Mouse (Mus musculus): ENCODE data around the gene Morf4l1. TPM values are rescaled to one million over a fixed set of nuclear protein-coding genes. Genes with fewer than 3 reads are reported as not detected.
"Not testable (repeated sequence)": the region's sequence is repeated elsewhere in the genome, so short reads cannot be mapped to it uniquely, and the experiment has no call there.

The Morf4l1 gene
- total RNA-seq, 2 experiments from 2014 or later = 279 to 288 TPM

DNA sequence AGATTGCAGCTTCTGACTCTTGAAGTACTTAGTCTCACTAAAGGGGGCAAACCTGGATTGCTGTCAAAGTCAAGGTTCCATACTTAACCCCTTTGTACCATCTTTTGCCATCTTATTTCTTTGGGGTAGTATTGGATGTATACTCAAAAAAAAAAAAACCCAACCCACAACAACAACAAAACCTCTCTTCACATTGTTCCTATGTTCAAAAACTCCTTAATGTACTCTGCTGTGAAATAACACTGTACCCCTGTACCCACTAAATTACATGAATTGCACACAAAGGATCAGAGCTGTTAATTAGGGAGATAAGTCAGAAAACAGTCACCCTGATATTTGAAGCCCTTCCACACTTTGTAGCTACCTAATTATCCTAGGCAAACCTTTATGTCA, 730 bp upstream of the Morf4l1 start:
- no peak for DNase-seq

DNA sequence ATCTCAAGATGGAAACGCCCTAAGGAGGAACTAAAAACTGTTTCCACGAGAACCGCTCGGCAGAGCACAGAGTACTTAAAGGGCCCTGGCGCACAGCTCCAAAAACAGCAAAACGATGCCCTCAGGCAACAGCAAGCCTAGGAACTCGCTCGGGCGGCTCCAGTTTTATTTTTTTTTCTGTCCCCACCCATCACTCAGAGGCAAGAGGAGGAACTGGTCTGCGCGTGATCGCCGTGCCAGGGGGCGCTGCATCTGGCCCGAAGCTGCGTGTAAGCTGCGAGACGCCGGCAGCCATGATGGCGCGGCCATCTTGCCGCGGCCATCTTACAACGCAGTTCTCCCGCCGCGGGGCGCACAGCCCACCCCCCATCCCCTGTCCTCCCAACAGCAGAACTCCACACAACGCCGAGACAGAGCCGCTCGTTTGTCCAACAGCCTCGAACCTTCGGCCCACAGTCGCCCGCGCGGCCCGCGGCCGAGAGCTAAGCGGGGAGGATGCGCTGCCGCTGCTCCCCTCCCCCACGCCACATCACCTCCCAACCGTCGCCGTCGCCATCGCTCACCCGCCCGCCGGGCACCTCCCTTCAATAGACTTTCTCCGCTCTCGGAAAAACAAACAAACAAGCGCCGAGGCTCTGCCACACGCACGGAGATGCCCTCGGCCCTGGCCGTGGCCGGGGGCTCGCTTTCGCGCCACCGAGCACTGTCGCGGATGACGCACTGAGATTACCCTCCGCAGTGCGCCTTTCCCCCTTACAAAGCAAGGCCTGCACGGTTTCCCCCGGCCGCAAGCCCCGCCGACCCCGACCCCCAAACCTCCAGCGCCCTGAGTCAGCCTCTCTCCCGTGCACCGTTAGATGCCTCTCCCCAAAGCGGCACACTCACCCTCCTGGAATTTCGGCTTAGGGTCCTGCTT, 665 bp downstream of the Morf4l1 start:
- peak; percentile 90 for DNase-seq

DNA sequence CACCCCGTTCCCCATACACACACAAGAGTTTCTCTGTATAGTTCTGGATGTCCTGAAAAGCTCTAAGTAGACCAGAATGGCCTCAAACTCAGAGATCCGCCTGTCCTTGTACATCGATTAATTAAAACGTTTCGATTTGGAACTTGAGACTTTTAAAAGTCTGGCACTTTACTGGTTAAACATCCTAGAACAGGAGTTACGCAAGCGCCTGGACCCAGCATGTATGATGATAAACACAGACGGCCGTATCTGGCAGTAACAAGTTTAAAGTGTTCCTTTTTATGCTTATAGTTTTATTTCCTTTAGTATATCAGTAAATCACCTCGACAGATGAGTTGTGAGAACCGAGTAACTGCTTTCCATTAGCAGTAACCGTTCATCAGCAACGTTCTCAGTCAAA, 1.4 kb downstream of the Morf4l1 start:
- peak; percentile 37 for DNase-seq

DNA sequence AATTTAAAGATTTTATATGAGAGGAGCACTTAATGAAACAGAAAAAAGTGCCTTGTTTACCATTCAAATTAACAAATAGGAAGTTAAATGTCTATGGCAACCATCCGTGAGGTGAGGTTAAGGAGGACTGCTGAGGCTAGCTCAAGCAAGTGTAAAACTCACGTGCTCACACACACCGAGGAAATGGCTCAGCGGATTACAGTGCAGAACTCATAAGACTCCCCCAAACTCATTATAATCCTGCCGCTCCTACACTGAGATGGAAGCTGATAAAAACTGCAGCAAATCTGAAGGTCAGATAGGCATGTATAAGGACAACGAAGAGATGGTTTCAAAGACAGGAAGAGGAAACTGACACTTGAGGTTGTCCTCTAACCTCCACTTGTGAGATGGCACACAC, 5.2 kb downstream of the Morf4l1 start:
- no peak for DNase-seq

DNA sequence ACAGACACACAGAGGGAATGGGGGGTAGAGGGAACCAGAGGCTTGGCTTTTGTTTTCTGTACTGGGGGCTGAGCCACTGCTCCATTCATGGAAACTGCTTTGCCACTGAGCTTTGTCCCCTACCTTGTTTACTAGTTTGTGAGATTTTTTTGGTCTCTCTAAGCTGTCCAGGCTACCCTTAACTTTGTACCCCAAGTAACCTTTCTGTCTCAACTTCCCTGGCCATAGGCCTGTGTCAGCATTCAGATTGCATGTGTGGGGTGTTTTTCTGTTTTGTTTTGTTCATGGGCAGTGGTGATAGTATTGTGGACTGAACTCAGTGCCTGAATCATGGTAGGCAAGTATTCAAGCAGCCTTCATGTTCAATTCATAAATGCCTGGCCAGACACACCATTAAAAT, 6.3 kb downstream of the Morf4l1 start:
- DNase-seq = no peak

DNA sequence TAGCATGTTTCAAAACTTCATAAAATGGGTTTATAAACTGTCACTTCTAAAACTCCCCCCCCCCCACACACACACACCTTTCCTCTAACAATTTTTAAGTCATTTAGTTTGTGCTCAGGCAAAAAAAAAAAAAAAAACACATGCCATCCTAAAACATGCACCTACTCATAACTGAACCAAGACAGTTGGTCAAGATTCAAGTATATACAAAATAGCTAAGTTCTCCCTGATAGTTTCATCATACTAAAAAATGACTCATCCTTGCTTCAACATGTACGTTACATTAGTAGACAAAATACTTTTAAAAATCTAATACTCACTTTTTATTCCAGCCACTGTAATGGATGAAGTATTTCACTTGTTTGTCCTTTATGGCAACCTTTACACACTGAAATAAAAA, 7.7 kb downstream of the Morf4l1 start:
- no peak for DNase-seq

DNA sequence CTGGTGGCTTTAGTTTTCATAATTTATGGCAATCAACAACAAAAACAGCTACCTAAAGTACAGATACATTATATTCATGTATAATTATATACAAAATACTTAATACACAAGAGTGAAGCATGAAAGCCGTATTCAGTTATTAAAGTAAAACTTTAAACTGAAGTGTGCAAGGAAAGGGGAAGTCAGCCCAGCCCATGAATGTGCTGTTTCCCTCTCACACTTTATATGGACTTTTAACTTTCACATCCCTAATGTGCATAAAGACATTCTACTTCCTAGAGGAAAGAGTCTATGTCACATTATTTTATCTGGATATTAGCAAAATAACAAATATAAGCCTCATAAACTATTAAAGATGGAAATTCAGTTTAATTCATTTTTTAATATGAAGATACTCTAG, 9.1 kb downstream of the Morf4l1 start:
- DNase-seq = no peak

DNA sequence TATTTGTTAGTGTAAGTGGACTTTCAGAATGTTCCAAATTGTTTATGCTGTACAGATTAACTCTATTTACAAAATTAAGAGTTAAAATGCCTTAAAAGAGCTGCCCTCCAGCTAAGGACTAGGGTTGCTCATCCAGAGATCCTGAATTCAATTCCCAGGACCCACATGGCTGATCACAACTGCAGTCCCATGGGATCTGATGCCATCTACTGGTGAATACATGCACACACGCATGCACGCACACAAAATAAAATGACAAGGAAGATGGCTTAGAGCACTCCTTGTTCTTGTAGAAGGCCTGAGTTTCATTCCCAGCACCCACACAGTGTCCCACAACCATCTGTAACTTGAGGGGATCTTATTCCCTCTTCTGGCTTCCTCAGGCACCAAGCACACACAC, 13.8 kb downstream of the Morf4l1 start:
- DNase-seq = no peak

DNA sequence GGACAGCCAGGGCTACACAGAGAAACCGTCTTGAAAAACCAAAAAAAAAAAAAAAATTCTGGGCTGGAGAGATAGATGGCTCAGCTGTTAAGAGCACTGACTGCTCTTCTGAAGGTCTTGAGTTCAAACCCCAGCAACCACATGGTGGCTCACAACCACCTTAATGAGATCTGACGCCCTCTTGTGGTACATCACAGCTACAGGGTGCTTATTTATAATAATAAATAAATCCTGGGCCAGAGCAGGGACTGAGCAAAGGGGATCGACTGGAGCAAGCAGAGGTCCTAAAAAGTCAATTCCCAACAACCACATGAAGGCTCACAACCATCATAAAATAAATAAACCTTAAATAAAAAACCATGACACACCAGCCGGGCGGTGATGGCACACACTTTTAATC, 15.6 kb downstream of the Morf4l1 start:
- DNase-seq = no peak

DNA sequence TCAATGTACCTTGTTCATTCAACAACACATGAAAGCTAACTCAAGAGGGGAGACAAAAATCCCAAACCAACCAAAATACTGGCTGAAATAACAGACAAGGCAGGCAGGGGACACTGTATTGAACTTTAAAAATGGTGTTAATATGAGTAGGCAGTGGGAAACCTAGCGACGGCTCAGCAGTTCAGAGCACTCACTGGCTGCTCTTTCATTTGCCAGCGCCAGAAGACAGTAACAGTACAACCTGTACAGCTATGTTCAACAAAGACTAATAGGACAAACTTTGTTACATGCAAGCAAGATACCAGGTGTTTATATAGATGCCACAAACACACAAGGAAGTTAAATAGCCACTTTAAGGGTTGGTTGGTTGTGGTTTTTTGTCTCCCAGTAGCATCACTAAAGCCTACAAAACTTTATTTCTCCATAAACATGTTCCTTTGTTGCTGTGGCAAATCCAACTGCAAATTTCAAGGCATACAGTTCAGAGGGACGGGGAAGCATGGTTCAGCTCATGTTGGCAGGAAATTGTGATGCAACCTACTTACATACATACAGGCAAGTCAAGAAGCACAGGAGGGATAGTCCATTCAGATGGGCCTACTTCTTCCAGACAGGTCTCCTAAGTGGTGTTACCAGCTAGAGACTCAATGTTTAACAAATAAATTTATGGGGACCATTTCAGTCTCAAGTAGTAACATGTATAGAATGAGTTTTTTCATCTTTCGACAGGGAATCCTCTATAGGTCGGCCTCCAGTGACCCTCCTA, 25.1 kb downstream of the Morf4l1 start:
- DNase-seq = no peak

DNA sequence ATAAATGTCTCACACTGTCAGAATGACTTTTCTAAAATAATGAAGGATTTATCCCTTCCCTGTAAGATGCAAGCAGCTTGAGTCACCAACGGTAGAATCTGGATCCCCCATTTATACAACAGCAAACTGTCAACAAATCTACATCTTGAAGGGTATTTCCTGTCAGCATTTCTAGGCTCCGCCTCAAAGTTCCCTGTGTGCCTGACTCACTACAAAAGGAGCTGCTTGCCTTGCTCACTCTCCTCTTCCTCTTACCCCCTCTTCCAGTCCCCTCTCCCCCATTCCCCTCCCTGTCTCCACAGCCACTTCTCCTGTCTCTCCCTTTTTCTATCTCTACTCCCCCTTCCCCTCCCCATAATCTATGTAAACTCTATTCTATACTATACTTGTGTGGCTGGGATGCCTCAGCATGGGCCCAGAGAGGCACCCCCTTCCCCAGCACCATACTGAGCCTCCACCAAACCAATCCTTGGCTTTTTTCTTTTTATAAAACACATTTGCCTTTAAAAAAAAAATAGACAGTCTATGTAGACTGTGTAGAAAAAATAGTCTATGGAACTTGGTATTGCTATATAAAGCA, 26.6 kb downstream of the Morf4l1 start:
- no peak for DNase-seq

DNA sequence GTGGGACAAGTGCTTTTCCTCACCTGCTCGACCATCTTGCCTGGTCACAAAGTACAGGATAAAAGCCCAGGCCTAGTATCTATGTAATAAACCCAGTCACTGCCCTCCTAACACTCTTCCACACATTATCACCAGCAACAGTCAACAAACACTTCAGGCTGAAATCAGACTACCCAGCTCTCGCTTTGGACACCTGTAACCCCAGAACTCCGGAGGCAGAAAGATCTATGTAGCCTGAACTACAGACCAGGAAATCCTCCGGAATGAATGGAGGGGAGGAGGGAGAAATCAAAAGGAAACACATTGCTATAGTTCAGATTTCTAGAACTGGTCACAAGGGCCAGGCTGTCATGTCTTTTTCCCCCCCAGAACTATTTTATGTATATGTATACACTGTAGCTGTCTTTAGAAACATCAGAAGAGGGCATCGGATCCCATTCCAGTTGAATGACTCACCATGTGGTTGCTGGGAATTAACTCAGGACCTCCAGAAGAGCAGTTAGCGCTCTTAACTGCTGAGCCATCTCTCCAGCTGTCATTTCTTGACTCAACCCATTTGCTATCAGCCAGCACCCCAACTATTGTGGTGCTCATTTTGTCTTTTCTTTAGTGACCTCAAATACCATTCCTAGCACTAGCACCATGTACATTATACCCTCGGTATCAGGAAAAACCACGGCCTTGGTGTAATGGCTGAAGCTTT, 29.7 kb downstream of the Morf4l1 start:
- no peak for DNase-seq

DNA sequence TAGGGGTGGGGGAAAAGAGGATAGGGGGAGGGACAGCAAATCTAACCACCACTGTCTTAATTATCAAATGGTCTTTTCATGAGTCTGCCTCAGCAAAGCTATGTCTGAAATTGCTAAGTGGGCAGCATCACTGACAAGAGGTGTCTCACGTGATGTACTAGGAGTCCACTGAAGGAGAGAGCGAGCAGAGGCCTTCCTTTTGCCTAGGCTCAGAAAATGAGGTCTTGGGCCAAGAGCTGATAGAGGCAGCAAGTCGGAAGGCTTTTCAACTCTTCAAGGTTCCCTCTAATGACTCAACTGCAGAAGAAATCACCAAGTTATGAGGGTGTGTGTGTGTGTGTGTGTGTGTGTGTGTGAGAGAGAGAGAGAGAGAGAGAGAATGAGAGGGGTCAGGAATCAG, 30.4 kb downstream of the Morf4l1 start:
- no peak for DNase-seq

DNA sequence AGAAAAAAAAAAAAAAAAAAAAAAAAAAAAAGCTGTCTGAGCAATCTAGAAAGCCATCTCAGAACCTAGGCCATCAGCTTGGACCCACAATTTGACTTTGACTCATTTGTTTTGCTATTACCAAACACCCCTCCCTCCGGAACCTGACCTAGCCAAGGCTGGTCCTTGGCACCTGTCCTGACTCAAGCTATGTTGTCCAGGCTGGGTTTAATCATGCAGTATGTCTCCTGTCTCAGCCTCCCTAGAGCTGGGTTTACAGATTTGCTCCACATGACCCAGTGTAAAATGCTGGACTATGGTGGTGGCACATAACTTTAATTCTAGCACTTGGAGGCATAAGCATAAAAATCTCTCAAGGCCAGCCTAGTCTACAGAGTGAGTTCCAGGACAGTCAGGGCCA, 31.6 kb downstream of the Morf4l1 start:
- DNase-seq = no peak

DNA sequence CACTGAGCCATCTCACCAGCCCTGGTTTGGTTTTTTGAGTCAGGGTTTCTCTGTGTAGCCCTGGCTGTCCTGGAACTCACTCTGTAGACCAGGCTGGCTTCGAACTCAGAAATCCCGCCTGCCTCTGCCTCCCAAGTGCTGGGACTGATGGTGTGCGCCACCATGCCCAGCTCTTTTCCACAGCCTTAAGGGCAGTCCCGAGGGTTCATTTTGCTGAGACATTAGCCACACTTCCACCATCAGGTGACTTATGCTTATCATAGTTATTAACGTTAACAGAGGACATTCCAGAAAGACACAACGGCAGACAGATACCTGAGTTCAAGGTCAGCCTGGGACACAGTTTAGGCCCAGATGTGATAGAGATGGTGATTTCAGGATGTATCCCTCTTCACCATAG, 32.6 kb downstream of the Morf4l1 start:
- DNase-seq = not testable (repeated sequence)

DNA sequence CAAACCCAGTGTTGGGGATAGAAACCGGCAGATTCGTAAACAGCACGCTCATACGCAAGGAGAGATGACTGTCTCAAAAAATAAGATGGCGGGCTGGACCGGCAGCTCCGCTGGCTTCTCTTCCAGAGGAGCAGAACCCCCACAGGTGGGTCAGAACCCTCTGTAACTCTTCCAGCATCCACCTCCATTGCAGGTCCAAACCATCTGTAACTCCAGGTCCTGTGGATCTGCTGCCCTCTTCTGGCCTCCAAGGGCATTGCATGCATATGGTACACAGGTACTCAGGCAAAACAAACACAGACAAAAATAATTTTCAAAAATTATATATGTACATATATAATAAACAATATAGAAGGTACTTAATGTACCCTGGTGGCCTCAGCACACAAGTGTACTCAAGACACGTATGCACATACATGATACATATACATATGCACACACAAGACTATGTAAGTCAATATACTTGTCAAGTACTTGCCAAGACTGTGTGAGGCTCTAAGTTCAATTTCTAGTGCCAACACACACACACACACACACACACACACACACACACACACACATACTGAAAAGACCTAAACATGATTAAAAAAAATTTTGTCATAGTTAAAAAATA, 37.6 kb downstream of the Morf4l1 start:
- DNase-seq = peak; percentile 87

DNA sequence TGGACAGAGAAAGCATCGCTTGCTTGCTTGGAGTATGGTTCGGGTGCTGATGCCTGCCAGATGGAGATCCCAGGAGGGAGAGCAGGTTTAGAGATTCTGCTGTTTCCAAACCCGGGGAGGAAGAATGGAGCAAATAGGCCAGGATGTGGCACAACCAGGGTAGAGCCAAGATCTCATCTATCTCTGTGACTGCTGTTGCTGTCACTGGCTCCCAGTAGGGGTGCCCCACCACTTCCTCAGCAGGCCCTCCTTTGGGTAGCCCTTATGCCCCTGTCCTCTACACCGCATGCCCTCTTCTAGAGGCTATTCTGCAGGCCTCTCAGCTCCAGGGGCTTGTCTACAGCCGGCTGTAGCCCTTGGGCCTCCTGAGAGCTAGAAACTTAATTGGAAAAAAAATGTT, 38.4 kb downstream of the Morf4l1 start:
- no peak for DNase-seq

DNA sequence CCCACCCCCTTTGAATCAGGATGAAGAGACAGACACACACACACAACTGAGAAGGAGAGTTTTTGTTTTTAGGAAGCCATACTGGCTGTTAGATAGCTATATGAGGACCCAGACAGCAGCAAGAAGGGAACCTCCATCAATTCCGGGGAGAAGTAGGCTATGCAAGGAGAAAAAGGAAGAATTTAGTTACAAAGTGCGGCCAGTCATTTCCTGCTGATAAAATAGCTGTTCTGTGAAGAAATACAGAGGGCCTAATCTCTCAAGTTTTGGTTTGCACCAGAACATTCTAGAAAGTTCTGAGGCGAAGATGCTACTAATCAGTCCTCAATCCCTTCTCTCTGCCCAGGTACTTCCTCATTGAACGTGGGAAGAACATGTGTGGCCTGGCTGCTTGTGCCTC, 39.2 kb downstream of the Morf4l1 start:
- no peak for DNase-seq

DNA sequence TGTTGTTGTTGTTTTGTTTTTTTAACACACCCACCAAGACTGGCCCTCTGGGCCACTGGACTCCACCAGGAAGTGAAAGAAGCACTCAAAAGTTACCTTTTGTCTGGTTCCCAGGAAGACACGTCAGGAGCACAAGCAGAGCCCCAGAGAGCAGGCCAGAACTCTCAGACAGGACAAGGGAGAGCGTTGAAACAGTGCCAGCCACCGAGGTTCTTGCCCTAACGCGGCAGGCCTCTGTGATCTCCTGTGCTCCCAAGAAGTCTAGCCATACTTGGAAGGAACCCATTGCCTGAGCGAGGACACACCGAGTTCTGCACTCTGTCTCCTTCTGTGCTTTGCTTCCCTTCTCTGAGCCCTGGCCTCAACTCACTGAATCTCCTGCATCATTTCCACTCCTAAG, 44.4 kb downstream of the Morf4l1 start:
- no peak for DNase-seq

DNA sequence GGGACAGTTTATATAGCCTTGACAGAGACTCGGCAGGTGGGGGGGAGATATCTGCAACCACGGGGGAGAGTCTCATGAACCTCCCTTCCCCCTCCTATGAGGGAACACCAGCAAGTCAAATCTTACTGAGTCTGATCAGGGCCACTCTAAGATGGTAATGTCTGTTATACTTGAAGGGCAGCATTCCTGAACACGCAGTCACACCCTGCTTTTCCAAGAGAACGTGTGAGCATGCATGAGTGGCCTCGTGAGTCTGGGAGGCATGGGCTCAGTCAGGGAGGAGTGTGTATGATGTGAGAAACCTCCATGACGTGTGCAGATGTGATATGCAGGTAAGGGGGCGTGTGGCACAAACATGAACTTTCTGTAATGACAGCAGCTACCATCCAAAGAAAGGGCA, 45.1 kb downstream of the Morf4l1 start:
- no peak for DNase-seq

DNA sequence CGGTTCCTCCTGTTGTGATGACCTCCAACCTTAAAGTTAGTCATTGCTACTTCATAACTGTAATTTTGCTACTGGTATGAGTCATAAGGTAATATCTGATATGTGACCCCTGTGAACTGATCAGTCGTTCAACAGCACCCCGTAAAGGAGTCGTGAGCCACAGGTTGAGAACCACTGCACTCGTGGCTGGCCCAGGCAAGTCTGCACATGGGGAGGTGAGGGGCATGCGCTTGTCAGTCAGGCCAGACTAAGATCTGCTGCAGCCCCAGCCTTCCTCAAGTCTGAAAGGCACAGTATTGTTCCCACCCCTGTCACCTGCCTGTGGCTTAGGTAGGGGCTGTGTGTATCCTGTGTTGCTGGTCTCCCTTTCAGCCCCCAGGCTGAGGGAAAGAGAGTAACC, 45.8 kb downstream of the Morf4l1 start:
- no peak for DNase-seq

DNA sequence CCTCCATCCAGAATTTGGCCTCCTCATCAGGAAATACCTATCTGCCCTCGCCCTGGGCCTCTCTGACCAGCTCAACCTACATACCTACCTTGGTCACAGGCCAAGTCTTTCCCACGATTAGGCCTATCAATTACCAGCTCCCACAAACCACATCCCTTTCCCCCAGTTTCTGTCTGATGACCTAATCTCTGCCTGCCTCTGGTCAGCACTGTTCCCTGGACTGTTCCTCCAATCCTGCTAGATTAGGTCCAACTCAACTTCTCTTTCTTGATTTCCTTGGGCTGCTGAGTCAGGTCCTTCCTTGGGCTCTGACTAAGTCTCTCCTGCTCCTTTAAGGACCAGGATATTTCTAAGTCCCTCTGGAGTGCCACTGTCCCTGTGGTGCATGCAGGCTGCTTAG, 47.2 kb downstream of the Morf4l1 start:
- no peak for DNase-seq

Measured in adrenal gland, postnatal 10 days (tissue).